26 mouse cellular contexts compared by ENCODE assay signal in the genomic region with DNA sequence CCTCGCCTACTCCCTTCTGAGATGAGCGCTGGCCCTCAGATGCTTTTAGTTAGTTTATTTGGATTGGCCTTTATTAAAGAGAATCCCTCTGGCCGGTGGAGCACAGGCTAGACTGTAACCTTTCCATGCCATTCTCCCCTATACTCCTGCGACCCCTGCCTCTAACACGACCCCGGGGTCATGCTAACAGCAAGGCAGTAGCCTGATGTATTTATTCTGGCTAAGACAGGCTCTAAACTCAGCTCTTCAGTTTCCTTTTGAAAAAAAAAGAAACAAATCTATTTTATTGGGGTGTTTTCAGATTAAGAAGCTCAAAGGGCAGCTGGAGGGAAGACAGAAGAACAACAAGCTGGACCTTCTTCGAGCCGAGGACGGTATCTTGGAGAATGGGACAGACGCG. TPM values are rescaled to one million over a fixed set of nuclear protein-coding genes. Genes with fewer than 3 reads are reported as not detected.
A peak's percentile ranks its signal among the peaks of the same experiment; 100 is the strongest.
DNase-seq lines count a peak whose midpoint lies in the region; ATAC-seq and TF ChIP-seq lines count a peak whose summit lies in the region.
"Had no signal": no experiment of that assay in that cellular context is flagged by ENCODE, and none has a peak within 500 bp of the region (broad histone marks: within the 10 kb centered on the region; RNA-seq: fewer than 3 reads in every experiment).

No protein-coding gene starts in this region.

- 42% methylated on average over 11 of the region's 11 CpGs for WGBS in kidney, postnatal 0 days
- 42% methylated on average over 11 of the region's 11 CpGs for WGBS in kidney, embryonic 15.5 days
- 73% methylated on average over 11 of the region's 11 CpGs for WGBS in intestine, embryonic 16.5 days

- no peak overlapping the region for H3K27ac ChIP-seq in kidney, postnatal 0 days
- no peak overlapping the region for H3K27ac ChIP-seq in kidney, embryonic 15.5 days
- no peak overlapping the region for H3K27ac ChIP-seq in intestine, embryonic 16.5 days (ENCODE audit: low read length)
- H3K27ac ChIP-seq: embryonic facial prominence, embryonic 12.5 days; embryonic facial prominence, embryonic 15.5 days; gastrocnemius, adult 2 months; heart, embryonic 13.5 days; hindbrain, embryonic 10.5 days; hindbrain, embryonic 13.5 days had no signal

- TF ChIP-seq CTCF in kidney, postnatal 0 days (IDR thresholded peaks at IDR 0.05; ENCODE audit: low read depth): no peak

- DNase-seq in kidney, adult 11 months: peak; percentile 23
- DNase-seq in kidney, adult 18-20 months: no peak
- DNase-seq in kidney, postnatal 0 days (ENCODE audit: low spot score): peak; percentile 58
- DNase-seq in kidney, postnatal 25 days: peak; percentile 32 to 68
- DNase-seq: adrenal gland, adult 2 months; adrenal gland, postnatal 14 days; cerebellum, adult 11 months; cerebellum, adult 2 months; cerebellum, adult 9-11 months; cerebellum, postnatal 25 days; forebrain, postnatal 0 days; gastrocnemius, adult 2 months; gastrocnemius, postnatal 14 days; heart, adult 18-20 months; heart, postnatal 36 days had no signal

- H3K9ac ChIP-seq in kidney, postnatal 0 days (ENCODE audit: low read depth, low read length): no peak overlapping the region
- H3K9ac ChIP-seq in kidney, embryonic 15.5 days: no peak overlapping the region
- no peak overlapping the region for H3K9ac ChIP-seq in intestine, embryonic 16.5 days (ENCODE audit: low read depth, low read length)
- H3K9ac ChIP-seq: embryonic facial prominence, embryonic 12.5 days; embryonic facial prominence, embryonic 15.5 days; forebrain, postnatal 0 days; heart, embryonic 13.5 days; hindbrain, embryonic 13.5 days had no signal

- no peaks in the 10 kb centered on the region for H3K9me3 ChIP-seq in kidney, postnatal 0 days (replicated peaks; ENCODE audit: low read length)
- no peaks in the 10 kb centered on the region for H3K9me3 ChIP-seq in kidney, embryonic 15.5 days (replicated peaks)
- H3K9me3 ChIP-seq in intestine, embryonic 16.5 days (ENCODE audit: control insufficient read depth, low read length): no peaks in the 10 kb centered on the region
- H3K9me3 ChIP-seq: embryonic facial prominence, embryonic 12.5 days; embryonic facial prominence, embryonic 15.5 days; heart, embryonic 13.5 days; hindbrain, embryonic 10.5 days; hindbrain, embryonic 13.5 days had no signal

- H3K36me3 ChIP-seq in kidney, postnatal 0 days (ENCODE audit: insufficient read depth, low read length): peaks cover 17% of the 10 kb centered on the region; the same call in 1 of the 2 replicates
- peaks cover 43% of the 10 kb centered on the region for H3K36me3 ChIP-seq in kidney, embryonic 15.5 days
- H3K36me3 ChIP-seq in intestine, embryonic 16.5 days (ENCODE audit: control insufficient read depth, insufficient read depth, low read length): peaks cover 4% of the 10 kb centered on the region; the same call in 1 of the 2 replicates

- no peaks in the 10 kb centered on the region for H3K27me3 ChIP-seq in kidney, postnatal 0 days (ENCODE audit: insufficient read depth, low read length)
- no peaks in the 10 kb centered on the region for H3K27me3 ChIP-seq in kidney, embryonic 15.5 days
- H3K27me3 ChIP-seq in intestine, embryonic 16.5 days (replicated peaks; ENCODE audit: control insufficient read depth, insufficient read depth, low read length): no peaks in the 10 kb centered on the region
- H3K27me3 ChIP-seq: embryonic facial prominence, embryonic 12.5 days; embryonic facial prominence, embryonic 15.5 days; heart, embryonic 13.5 days; hindbrain, embryonic 13.5 days had no signal

- no peak for ATAC-seq in kidney, postnatal 0 days (replicated peaks; ENCODE audit: low FRiP score, low read depth)
- ATAC-seq in kidney, embryonic 15.5 days (replicated peaks; ENCODE audit: low FRiP score): no peak
- no peak for ATAC-seq in intestine, embryonic 16.5 days
- ATAC-seq: CD4-positive, CD25-positive, alpha-beta regulatory T cell, adult 4 months; forebrain, embryonic 14.5 days; forebrain, postnatal 0 days; hindbrain, embryonic 16.5 days had no signal

- no peak overlapping the region for H3K4me3 ChIP-seq in kidney, postnatal 0 days (replicated peaks; ENCODE audit: low read depth, low read length)
- H3K4me3 ChIP-seq in kidney, embryonic 15.5 days (replicated peaks): no peak overlapping the region
- no peak overlapping the region for H3K4me3 ChIP-seq in intestine, embryonic 16.5 days (ENCODE audit: low read length)
- H3K4me3 ChIP-seq: embryonic facial prominence, embryonic 12.5 days; embryonic facial prominence, embryonic 15.5 days; gastrocnemius, adult 2 months; heart, embryonic 13.5 days; hindbrain, embryonic 10.5 days; hindbrain, embryonic 13.5 days had no signal

- no peaks in the 10 kb centered on the region for H3K4me1 ChIP-seq in kidney, postnatal 0 days (replicated peaks; ENCODE audit: insufficient read depth, low read length)
- H3K4me1 ChIP-seq in kidney, embryonic 15.5 days: peaks cover 19% of the 10 kb centered on the region; the same call in 1 of the 2 replicates
- no peaks in the 10 kb centered on the region for H3K4me1 ChIP-seq in intestine, embryonic 16.5 days (ENCODE audit: control insufficient read depth, insufficient read depth, low read length)
- H3K4me1 ChIP-seq: embryonic facial prominence, embryonic 15.5 days; hindbrain, embryonic 10.5 days; hindbrain, embryonic 13.5 days had no signal

- H3K4me2 ChIP-seq in kidney, postnatal 0 days (ENCODE audit: low read length): no peak overlapping the region
- H3K4me2 ChIP-seq in kidney, embryonic 15.5 days: no peak overlapping the region
- H3K4me2 ChIP-seq in intestine, embryonic 16.5 days (ENCODE audit: low read depth, low read length): no peak overlapping the region
- H3K4me2 ChIP-seq: embryonic facial prominence, embryonic 12.5 days; embryonic facial prominence, embryonic 15.5 days; heart, embryonic 13.5 days; hindbrain, embryonic 13.5 days had no signal

RNA-seq across cellular contexts. Expression of gene Rbm44, which starts 22.8 kb away (rescaled TPM):
- 0.20 and 0.28 TPM in 2 replicates for polyA plus RNA-seq in kidney, postnatal 0 days (2015; fragmentation: Nextera tagmentation; extraction: Ambion mirVana)
- 0.61 and 1.5 TPM in 2 replicates for polyA plus RNA-seq in kidney, embryonic 15.5 days (2015; fragmentation: Nextera tagmentation; extraction: Ambion mirVana)
- polyA plus RNA-seq in intestine, embryonic 16.5 days (2015; fragmentation: Nextera tagmentation; extraction: Ambion mirVana): 0.44 and 0.53 TPM in 2 replicates
- polyA plus RNA-seq: adrenal gland, adult 2 months; C2C12 had no signal

RNA-seq across cellular contexts. Expression of gene Ramp1, which starts 57.5 kb away (rescaled TPM):
- 2.1 and 2.5 TPM in 2 replicates for polyA plus RNA-seq in kidney, postnatal 0 days (2015; fragmentation: Nextera tagmentation; extraction: Ambion mirVana)
- polyA plus RNA-seq in kidney, embryonic 15.5 days (2015; fragmentation: Nextera tagmentation; extraction: Ambion mirVana): 2.4 and 2.5 TPM in 2 replicates
- 11.4 and 11.9 TPM in 2 replicates for polyA plus RNA-seq in intestine, embryonic 16.5 days (2015; fragmentation: Nextera tagmentation; extraction: Ambion mirVana)
